Mouse (Mus musculus): ENCODE measurements around the gene Mmp17.
"Not testable (repeated sequence)": the region's sequence is repeated elsewhere in the genome, so short reads cannot be mapped to it uniquely, and the experiment has no call there.

Mmp17 gene

GRCm38 (mm10) chr5:129586471-129586870 is 2.5 kb downstream of the Mmp17 start:
- in situ Hi-C loops (cut with MseI, MboI), result loop anchor here (5.0 to 10.0 kb wide), 5 partner anchors 202 to 532 kb away; no protein-coding TSS in a partner anchor

- in situ Hi-C loops (cut with MseI, MboI), result loop anchor here in 1 of 2 experiments (10.0 kb wide), 1 partner anchor 206 kb away; no protein-coding TSS in a partner anchor
Observed at GRCm38 (mm10) chr5:129590915-129591314, 6.9 kb downstream of the Mmp17 start.

- in situ Hi-C loops (cut with MseI, MboI), result loop anchor here in 1 of 2 experiments (10.0 kb wide), 1 partner anchor 210 kb away; no protein-coding TSS in a partner anchor
Observed at GRCm38 (mm10) chr5:129594116-129595114, 10.4 kb downstream of the Mmp17 start.

- in situ Hi-C loops (cut with MseI, MboI), result no loop called here
Observed at GRCm38 (mm10) chr5:129602071-129602487, 18.1 kb downstream of the Mmp17 start.

- in situ Hi-C loops (cut with MseI, MboI), result no loop called here
Observed at GRCm38 (mm10) chr5:129607476-129607875, 23.5 kb downstream of the Mmp17 start.

- in situ Hi-C loops (cut with MseI, MboI), result loop anchor here (10.0 kb wide), 1 partner anchor 114 kb away; the partner anchor contains the start of gene Nipsnap2 (in 2 of the 2)
Observed at GRCm38 (mm10) chr5:129611060-129611459, 27.1 kb downstream of the Mmp17 start.

- in situ Hi-C loops (cut with MseI, MboI), result not testable (repeated sequence)
Observed at GRCm38 (mm10) chr5:129620600-129620999, 36.6 kb downstream of the Mmp17 start.

- in situ Hi-C loops (cut with MseI, MboI), result no loop called here
Observed at GRCm38 (mm10) chr5:129621361-129621760, 37.4 kb downstream of the Mmp17 start.

GRCm38 (mm10) chr5:129626099-129626498 is 42.1 kb downstream of the Mmp17 start:
- in situ Hi-C loops (cut with MseI, MboI), result no loop called here

- in situ Hi-C loops (cut with MseI, MboI), result not testable (repeated sequence)
Observed at GRCm38 (mm10) chr5:129626586-129626985, 42.6 kb downstream of the Mmp17 start.

- in situ Hi-C loops (cut with MseI, MboI), result not testable (repeated sequence)
Observed at GRCm38 (mm10) chr5:129632270-129633250, 48.6 kb downstream of the Mmp17 start.

- in situ Hi-C loops (cut with MseI, MboI), result no loop called here
Observed at GRCm38 (mm10) chr5:129650858-129651257, 66.9 kb downstream of the Mmp17 start.

- in situ Hi-C loops (cut with MseI, MboI), result no loop called here
Observed at GRCm38 (mm10) chr5:129657016-129657415, 73.0 kb downstream of the Mmp17 start.

- in situ Hi-C loops (cut with MseI, MboI), result no loop called here
Observed at GRCm38 (mm10) chr5:129657931-129658330, 74.0 kb downstream of the Mmp17 start.
